Mouse (Mus musculus) urinary bladder, adult 2 months (tissue): ENCODE results near the gene Tecr. TPM values are rescaled to one million over a fixed set of nuclear protein-coding genes. Genes with fewer than 3 reads are reported as not detected.

Experiments used
- DNase-seq: peaks from one replicate; pipeline ENCODE4 v3.0.0; 2022; ENCODE audit warnings: low spot score
- polyA plus RNA-seq: library from polyadenylated mRNA; depleted of rRNA; stranded (reverse); fragments of >200 nt; gene quantifications from 2 replicates; pipeline ENCODE4 v1.2.3, GENCODE M21; 2012; rRNA removed

Tecr gene
- polyA plus RNA-seq, 1 experiment, result 313 TPM

- DNase-seq, result no peak
Measured at GRCm38 (mm10) chr8:83563246-83563645, 44.5 kb downstream of the Tecr start.

DNA sequence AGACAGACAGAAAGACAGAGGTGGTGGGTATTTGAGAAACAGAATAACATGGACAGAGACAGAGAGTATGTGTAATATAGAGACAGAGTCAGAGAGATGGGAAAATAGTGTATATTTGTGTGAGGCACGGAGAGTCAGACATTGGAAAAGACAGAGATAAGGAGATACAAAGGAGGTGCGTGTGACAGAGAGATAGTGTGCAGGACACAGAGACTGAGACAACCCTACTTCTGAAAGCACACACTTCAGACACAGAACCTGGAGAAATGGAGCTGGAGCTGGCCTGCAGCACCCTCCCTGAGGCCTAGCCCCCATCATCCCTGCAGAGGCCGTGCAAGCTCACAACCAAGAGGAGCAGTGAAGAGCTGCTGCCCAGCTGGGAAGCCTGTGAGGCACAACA lies 45.1 kb downstream of the Tecr start:
- no peak for DNase-seq

DNA sequence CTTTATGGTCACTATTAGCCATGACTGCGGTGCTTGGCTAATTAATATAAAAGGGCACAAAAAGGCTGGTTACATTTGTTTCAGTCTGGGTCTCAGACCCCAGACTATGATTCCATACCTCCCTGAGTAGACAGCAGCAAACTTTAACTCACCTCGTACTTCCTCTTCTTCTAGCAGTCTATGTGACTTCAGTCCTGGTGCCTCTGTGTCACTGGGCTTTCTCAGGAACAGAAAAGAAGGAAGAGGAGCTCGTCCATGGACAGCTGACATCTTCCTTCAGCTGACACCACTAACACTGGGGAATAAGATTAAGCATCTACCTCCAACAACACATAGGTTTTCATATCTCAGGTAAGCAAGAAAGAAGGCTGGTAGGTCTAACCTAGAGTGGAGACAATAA lies 72.0 kb downstream of the Tecr start, which contains the start of gene Olfr370:
Gene Olfr370 (plus strand): TSS at position 45 of the 400 bp plus-strand sequence.
- DNase-seq, result no peak

DNA sequence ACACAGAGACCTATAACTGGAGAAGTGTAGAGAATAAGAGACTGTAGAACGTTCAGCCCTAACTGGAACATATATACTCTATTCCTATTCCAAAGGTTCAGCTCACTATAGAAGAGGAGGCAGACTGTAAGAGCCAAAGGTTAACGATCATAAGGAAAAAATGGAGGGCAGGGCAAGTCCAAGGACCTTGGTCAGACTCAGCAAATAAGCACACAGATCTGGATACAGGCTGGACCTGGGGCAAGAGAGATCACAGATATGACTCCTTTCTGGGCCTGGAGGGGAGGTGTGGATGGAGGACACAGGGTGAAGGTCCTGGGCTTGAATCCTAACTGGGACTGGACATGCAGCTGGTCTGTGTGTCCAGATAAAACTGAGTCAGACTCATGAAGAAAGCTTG lies 73.0 kb downstream of the Tecr start:
- no peak for DNase-seq

Other genes starting within 250 kb of the Tecr start
- gene Clgn, start 218.1 kb downstream of the Tecr start, polyA plus RNA-seq, result 0.01 and 0.06 TPM in 2 replicates
- 69.9 and 80.0 TPM in 2 replicates for gene Scoc, start 149.6 kb downstream of the Tecr start, polyA plus RNA-seq
- not detected in 2 replicates for gene Olfr370, start 72.2 kb downstream of the Tecr start, polyA plus RNA-seq
- 241 and 263 TPM in 2 replicates for gene Ndufb7, start 41.3 kb downstream of the Tecr start, polyA plus RNA-seq
- gene Dnajb1, start 222 bp upstream of the Tecr start, polyA plus RNA-seq, result 30.7 and 36.8 TPM in 2 replicates
- 86.2 and 102 TPM in 2 replicates for gene Gipc1, start 44.7 kb upstream of the Tecr start, polyA plus RNA-seq
- gene Ptger1, start 58.7 kb upstream of the Tecr start, polyA plus RNA-seq, result 4.9 and 5.5 TPM in 2 replicates
- 39.0 and 43.3 TPM in 2 replicates for gene Pkn1, start 91.2 kb upstream of the Tecr start, polyA plus RNA-seq
- 24.8 and 36.4 TPM in 2 replicates for gene Ddx39, start 107.2 kb upstream of the Tecr start, polyA plus RNA-seq
- 119 and 129 TPM in 2 replicates for gene Adgre5, start 133.4 kb upstream of the Tecr start, polyA plus RNA-seq